Mouse (Mus musculus): ENCODE data around the gene Col4a2.

GRCm38 (mm10) chr8:11411504-11412124 lies 99.0 kb downstream of the Col4a2 start:
- TF ChIP-seq CTCF (conservative IDR thresholded peaks at IDR 0.05; ENCODE audit: low read length) (no peak), POU5F1 (IDR thresholded peaks at IDR 0.05; ENCODE audit: borderline replicate concordance, low read length) (no peak)
